Mouse (Mus musculus) lung, postnatal 25 days (tissue): ENCODE measurements around the gene Acox1.

Source experiments
- DNase-seq: peaks from one replicate; pipeline ENCODE4 v3.0.0; 2022; ENCODE audit warnings: low spot score

Gene Acox1

GRCm38 (mm10) chr11:116167884-116168439 is 30.9 kb downstream of the Acox1 start, which contains the start of gene Fbf1:
Gene Fbf1, minus strand, starts transcription at chr11:116168166.
- DNase-seq: peak; percentile 96

- no peak for DNase-seq
These were observed 31.6 kb downstream of the Acox1 start for GRCm38 (mm10) chr11:116167232-116167631.

DNA sequence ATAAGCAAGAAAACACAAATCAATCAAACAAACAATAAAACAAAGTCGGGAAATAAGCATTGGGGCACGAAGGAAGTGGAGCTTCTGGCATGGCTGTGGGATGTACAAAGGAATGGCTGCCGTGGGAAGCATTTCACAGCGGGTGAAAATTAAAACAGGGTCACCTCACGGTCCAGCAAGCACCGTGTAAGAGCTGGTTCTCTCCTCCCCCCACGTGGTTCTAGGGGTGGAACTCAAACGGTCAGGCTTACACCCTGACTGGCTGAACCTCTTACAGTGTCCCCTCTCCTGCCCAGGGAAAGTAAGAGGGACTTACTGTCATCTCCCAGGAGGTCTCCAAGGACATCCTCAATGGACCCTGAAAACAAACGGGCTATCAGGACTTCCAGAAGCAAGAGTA is 35.8 kb downstream of the Acox1 start:
- DNase-seq: no peak

DNA sequence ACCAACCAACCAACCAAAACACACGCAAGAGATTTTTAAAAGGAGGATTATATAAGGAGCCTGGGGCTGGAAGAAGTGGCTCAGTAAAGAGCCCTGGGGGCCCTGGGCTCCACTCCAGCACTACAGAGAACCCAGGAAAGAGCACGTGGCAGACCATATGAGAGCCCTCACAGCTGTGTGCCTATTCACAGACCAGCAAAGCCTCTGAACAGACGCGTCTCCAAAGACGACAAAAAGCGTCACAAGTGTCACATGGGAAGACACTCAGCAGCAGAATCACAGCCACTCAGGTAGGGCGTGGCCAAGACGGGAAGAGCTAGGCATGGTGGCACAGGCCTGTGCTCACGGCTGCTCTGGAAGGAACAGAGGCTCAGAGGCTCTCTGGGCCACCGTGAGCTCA is 36.7 kb downstream of the Acox1 start:
- DNase-seq: no peak

DNA sequence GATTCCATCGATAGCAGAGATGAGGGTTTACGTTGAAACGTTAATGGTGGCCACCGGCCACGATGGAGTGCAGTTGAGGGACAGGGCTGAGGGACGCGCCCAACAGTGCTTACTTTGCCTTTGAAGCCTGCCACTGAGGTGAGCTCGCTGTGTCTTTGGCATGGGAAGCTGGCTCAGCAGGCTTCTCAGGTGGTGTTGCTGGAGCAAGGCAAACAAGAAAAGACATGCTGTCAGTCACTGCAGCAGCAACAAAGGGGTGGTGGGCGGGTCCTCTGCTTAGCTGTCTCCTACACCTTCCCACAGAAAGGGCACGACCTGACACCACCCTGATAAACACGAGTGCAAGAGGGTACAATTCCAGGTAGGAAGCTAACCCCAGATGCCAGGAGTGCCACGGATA is 37.5 kb downstream of the Acox1 start:
- DNase-seq: no peak

GRCm38 (mm10) chr11:116150960-116151359 is 47.9 kb downstream of the Acox1 start:
- no peak for DNase-seq

DNA sequence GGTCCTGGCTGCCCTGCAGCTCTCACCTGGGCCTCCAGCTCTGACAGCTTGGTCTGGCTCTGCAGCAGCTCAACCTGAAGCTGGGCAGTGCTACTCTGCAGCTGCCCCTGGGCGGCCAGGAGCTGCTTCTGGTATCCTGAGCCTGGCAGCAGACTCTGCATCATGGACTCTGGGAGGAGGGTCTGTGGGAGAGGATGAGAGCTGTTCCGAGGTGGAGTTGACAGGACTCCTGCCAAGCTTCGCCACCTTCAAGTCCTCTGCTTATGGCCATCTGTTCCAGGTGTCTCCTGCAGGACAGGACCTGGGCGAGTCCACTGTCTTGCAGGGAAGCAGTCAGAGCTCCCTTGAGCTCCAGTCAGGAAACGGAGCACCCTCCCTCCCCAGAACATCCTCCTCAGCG is 49.5 kb downstream of the Acox1 start:
- DNase-seq: no peak

DNA sequence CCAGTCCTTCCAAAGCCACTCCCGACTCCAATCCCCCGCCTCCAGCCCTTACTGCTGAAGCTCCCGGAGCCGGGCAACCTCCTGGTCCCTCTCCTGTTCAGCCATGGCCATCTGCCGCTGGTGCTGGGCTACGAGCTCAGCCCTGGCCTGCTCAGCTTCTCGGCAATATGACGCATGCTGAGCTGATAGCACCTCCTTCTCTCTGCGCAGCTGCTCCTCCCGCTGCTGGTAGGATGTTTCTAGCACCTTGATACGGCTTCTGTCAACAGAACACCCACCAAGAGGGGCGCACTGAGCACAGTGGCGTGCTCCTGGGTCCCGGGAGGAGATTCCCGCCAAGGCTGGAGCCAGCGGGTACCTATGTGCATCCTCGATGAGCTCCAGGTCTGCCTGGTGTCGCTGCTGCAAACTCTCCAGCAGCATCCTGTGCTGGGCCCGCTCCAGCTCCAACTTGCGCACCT is 50.1 kb downstream of the Acox1 start:
- no peak for DNase-seq

DNA sequence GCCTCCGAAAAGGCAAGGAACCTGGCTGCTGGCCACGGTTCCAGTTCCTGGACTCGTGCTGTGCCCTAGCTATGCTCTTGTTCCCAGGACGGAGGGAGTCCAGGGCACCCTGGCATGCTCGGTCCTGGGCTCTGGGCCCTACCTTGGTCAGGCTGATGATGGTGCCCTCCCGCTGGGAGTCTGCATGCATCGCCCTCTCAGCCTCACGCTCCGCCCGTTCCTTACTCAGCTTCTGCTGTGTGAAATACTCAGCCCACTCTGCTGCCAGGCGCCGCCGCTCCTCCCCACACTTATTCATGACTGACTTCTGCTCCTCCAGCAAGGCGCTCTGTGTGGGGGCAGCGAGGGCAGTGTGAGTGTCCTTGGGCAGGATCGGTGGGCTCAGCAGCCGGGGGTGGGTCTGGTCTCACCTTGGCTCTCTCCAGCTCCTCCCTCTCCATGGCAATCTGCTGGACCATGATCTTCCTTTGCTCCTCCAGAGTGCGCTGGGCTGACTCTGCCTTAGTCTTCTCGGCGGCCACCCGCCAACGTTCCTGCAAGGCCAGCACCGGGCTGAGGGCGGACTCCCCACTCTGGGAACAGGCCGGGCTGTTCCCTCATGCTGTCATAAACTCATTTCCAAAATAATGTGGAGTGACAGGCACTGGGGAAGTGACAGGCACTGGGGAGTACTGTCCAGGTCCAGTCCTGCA is 52.4 kb downstream of the Acox1 start:
- DNase-seq: peak; percentile 45

DNA sequence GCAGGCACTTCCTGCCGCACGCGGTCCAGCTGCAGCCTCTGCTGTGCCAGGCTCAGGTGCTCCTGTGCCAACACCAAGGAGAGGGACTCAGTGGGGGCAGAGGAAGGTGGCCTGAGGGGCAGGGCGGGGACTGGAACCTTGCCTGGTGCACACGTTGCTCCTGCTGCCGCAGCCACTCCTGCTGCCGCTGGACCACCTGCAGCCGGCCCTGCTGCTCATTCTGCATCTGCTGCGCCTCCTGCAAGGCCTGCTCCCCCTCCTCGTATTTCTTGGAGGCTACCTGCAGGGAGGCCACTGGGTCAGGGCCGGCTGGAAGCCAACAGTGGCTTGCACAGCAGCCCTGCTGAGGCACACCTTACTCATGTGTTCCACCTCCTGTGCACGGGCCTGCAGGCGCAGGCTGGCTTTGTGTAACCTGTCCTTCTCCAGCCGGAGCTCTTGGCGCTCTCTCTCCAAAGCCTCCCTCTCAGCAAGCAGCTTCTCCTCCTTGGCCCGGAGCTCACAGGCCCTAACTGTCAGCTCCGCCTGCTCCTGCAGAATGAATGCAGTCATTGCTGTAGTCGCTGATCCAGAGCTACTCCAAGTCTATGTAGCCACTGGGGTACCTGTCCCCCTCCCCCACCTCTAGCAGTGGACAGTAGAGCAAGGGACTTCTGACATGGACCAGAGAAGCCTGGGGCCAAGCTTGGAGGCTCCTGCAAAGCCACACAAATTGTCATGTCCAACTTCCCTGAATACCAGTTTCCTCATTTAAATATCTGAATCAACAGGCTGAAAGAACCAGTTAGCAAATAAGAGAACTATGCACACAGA is 53.2 kb downstream of the Acox1 start:
- no peak for DNase-seq

DNA sequence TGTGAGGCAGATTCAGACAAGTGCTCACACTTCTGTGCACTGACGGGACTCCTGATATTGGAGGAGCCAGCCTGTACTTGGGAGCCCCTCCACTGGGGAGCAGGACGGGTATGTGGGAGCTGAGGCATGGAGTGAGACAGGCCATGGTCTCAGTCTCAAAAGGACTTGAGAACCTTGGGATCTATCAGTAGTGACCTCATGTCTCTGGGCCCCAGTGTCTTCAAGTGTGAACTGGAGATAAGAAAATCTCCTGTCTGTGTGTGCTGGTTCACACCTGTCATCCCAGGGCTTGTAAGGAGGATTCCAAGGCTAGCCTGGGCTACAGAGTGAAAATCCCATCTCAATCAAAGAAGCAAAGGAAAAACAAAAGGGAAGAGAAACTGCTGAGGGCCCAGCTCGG is 55.4 kb downstream of the Acox1 start:
- DNase-seq: no peak

GRCm38 (mm10) chr11:116142211-116142991 is 56.4 kb downstream of the Acox1 start:
- no peak for DNase-seq

DNA sequence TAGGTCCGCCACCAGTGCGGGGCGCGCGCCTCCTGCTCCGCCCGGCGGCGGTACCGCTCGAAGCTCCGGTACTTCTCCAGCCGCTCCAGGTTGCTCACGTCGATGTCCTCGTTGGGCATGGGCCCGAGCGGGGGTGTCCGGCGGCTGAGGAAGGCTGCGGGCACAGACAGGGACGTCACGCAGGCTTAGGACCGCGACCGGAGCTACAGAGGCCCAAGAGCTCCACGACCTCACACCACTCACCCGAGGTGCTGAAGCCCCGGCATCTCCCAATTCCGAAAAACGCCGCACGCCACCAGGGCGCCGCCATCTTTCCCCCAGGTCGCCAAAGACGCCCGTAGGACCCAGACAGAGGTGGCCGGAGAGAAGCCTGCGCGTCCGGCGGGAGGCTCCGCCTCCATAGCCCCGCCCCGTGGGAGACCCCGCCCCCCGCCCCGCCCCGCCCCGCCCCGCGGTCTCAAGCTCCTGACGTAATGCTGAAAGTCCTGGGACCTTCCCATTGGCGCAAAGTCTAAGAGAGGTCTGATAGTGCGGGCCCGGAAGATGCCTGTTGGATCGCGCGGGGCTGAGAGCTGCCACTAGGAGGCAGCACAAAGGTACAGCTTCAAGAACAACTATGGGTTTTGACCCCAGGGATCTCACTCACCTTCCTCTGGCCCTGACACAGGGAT is 60.2 kb downstream of the Acox1 start, which contains the start of gene Mrpl38:
Gene Mrpl38 (minus strand): TSS at position 401 of the 671 bp plus-strand sequence.
- peak; percentile 93 for DNase-seq

- DNase-seq: no peak
These were observed 60.8 kb downstream of the Acox1 start for GRCm38 (mm10) chr11:116138096-116138467.

- DNase-seq: no peak
These were observed 64.7 kb downstream of the Acox1 start for GRCm38 (mm10) chr11:116134171-116134570.

GRCm38 (mm10) chr11:116133497-116133896 is 65.3 kb downstream of the Acox1 start:
- no peak for DNase-seq

DNA sequence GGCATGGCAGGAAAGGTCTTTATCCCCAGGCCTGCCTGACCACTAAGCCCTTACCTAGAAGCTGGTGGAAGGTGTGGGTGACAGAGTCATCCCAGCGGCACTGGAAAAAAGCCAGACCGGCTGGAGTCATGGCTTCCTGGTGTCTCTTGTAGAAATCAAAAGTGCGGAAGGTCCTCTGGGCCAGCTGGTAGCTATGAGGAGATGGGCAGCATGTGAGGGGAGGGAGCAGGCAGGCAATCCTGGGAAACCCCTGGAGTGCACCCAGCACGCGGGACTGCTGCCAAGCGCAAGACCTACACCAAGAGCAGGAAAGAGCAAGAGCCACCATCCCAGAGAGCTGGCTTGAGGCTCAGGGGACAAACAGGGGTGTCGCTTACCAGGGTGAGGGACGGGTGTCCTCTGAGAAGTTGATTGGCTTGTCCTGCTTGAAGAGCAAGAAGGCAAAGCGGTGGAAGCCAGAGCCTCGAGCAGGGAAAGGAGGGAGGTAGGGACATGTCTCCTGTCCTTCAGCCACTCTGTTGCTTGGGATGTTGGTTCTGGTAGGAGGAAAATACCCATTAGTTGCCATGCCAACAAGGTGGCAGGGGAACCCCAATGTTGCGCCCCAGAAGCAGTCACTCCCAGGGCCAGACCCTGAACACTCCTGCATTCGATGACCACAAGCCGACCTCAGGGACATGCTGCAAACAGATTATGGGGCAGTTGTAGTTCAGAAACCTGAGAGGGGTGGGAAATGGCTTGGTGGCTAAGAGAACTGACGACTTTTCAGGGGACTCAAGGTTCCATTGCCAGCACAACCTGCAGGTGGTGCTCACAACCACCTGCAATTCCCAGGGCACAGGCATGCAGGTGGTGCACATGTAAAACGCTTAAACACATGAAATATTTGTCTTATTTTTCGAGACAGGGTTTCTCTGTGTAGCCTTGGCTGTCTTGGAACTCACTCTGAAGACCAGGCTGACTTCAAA is 66.2 kb downstream of the Acox1 start:
- no peak for DNase-seq

DNA sequence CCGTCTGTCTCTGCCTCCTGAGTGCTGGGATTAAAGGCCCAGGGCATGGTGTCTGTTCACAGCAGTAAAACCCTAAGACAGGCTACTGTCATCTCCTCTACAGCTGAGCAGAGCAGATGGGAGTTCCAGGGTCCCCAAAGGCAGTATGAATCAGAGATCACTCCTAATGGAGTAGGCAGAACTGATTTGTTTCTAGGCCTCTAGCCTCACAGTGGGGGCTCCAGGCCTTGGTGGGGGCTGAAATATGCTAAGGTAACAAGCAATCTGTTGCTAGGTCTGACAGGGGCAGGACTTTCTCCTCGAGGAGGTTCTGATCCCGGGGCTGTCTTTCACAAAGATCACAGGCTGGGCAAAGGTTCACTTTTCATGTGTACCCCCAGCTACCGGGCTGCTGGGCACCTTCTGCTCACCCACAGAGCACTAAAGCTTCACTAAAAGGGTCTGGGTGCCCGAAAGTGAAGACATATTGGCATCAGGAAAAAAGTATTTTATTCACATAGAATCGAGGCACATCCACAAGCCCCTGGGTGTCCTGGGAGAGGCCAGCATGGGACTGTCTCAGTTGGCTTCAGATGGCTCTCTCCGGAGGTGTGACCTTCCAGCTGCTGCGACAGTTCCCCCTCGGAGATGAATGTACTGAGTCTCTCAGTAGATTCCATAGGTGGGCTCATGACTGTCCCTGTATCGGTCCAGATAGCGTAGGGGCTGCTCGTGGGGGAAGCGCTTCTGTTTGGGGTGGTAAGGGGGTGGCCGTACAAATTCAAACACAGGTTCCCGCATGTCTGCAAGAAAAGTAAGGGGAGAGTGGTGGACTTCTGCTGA is 67.3 kb downstream of the Acox1 start:
- DNase-seq: no peak

DNA sequence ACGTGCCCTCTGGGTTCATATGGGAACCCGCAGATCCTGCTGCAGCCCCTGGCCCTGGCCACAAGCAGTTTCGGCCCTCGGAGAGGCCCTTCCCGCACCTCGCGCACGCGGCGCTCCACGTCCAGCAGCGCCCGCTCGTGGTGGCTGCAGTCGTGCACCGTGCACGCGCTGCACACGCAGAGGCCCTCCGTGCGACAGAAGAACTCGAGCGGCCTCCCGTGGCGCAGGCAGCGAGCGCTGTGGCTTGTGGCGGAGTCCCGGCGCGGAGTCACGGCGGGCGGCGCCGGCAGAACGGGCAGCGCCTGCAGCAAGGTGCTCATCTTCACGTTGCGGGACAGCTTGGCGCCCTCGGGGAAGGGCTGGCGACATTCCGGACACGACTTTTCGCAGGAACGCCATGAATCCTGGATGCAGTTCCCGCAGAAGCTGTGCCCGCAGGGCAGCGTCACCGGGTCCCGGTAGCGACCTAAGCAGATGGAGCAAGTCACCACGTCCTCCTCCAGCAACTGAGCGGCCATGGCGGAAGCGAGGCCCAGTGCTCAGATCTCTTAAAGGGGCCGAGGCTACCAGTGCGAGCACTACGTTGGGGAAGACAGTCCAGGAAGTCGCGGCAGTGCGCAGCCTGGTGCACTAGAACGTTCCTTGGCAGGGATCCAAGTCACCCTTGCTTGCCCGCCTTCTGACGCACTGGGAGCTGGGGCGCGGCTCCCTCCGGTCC is 68.2 kb downstream of the Acox1 start, which contains the start of gene Trim65:
Gene Trim65 (minus strand): TSS at position 641 of the 718 bp plus-strand sequence.
- peak; percentile 96 for DNase-seq
